Mouse (Mus musculus) bone marrow, adult 2 months (tissue): ENCODE results near the gene Usp6nl.

Experiments used
- CTCF ChIP-seq: fragments of 200-500 bp; IDR thresholded peaks from 2 replicates; pipeline ENCODE4 v1.5.1; 2011; ENCODE audit warnings: low read length, control low read depth; ENCODE audit not compliant: control insufficient read depth, insufficient read depth
- POLR2A ChIP-seq: fragments of 200-500 bp; IDR thresholded peaks from 2 replicates; pipeline ENCODE4 v1.6.1; 2011; ENCODE audit warnings: low read depth, mild to moderate bottlenecking, control low read depth, low read length, borderline replicate concordance; ENCODE audit not compliant: control insufficient read depth

GRCm38 (mm10) chr2:6471110-6471611 is 148.7 kb downstream of the Usp6nl start:
- TF ChIP-seq POLR2A (no peak), CTCF (no peak)
